Mouse (Mus musculus) hindbrain, embryonic 14.5 days (tissue): ENCODE data around the gene Sfswap. TPM values are rescaled to one million over a fixed set of nuclear protein-coding genes. Genes with fewer than 3 reads are reported as not detected.

ENCODE experiments used
- ATAC-seq: fragments of 200-750 bp; cut with Nextera tagmentation; 2 replicates; pipeline ENCODE4 v1.8.0; 2017; ENCODE audit warnings: moderate number of reproducible peaks, mild to moderate bottlenecking, moderate TSS enrichment, moderate library complexity; ENCODE audit not compliant: low FRiP score
- DNase-seq: peaks from one replicate; pipeline ENCODE4 v3.0.0-alpha.2; 2015; ENCODE audit warnings: low spot score
- H3K27ac ChIP-seq: fragments of 300-500 bp; sonication (generic); 2 replicates; pipeline ENCODE4 v1.5.1; 2014; ENCODE audit warnings: mild to moderate bottlenecking, moderate library complexity
- H3K27me3 ChIP-seq: fragments of 300-500 bp; sonication (generic); 2 replicates; pipeline ENCODE4 v1.6.1; 2014; ENCODE audit warnings: mild to moderate bottlenecking, low read length, mixed read lengths; ENCODE audit not compliant: control insufficient read depth, insufficient read depth
- H3K36me3 ChIP-seq: fragments of 300-500 bp; sonication (generic); replicated peaks from 2 replicates; pipeline ENCODE4 v1.6.1; 2014; ENCODE audit not compliant: control insufficient read depth, insufficient read depth
- H3K4me1 ChIP-seq: fragments of 300-500 bp; sonication (generic); replicated peaks from 2 replicates; pipeline ENCODE4 v1.6.1; 2014; ENCODE audit warnings: antibody characterized with exemption, low read length, mixed read lengths; ENCODE audit not compliant: control insufficient read depth, insufficient read depth
- H3K4me2 ChIP-seq: fragments of 300-500 bp; sonication (generic); replicated peaks from 2 replicates; pipeline ENCODE4 v1.6.1; 2014; ENCODE audit warnings: mild to moderate bottlenecking, moderate library complexity
- H3K4me3 ChIP-seq: fragments of 300-500 bp; sonication (generic); replicated peaks from 2 replicates; pipeline ENCODE4 v1.5.1; 2014; ENCODE audit warnings: mild to moderate bottlenecking, low read length
- H3K9ac ChIP-seq: fragments of 300-500 bp; sonication (generic); 2 replicates; pipeline ENCODE4 v1.6.1; 2014
- H3K9me3 ChIP-seq: fragments of 300-500 bp; sonication (generic); 2 replicates; pipeline ENCODE4 v1.6.1; 2016; ENCODE audit warnings: low read length; ENCODE audit not compliant: control insufficient read depth
- WGBS: fragments of 180-500 bp; shearing (Covaris S2); extraction: QIAGEN DNeasy Blood & Tissue Kit; methylation state at CpG from one replicate; pipeline ENCODE4 v1.1.7; 2014; 5-methylcytosine and 5-hydroxymethylcytosine counted together
- polyA plus RNA-seq: library from polyadenylated mRNA; unstranded; fragments of >200 nt; fragmentation: Nextera tagmentation; extraction: Ambion mirVana; gene quantifications from 2 replicates; pipeline ENCODE4 v1.2.1, GENCODE M21; 2014

Gene Sfswap
- polyA plus RNA-seq, 1 experiment from 2014 or later: 58.3 TPM

DNA sequence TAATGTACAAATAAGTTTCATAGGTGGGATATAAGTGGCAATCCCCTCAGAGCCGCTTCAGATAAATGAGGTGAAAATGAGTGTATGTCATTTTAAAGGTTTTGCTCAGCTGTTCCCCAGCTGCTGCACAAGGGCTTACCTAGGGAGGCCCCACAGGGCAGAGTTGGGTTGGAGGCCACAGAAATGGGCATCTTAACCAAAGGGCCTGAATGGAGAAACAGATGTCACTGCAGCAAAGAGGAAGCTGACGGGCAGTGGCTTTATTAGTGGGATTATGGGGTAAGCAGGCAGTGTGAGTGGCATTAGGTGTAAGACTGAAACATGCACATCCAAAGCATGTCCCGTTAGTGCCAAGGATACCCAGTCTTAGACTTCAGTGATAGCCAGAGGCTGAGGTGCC lies 20.9 kb downstream of the Sfswap start:
- H3K36me3 ChIP-seq: peaks cover 83% of the 10 kb centered on the region
- H3K9ac ChIP-seq: no peak overlapping the region
- H3K4me3 ChIP-seq: no peak overlapping the region
- ATAC-seq (no peak), DNase-seq (no peak)
- no peaks in the 10 kb centered on the region for H3K27me3 ChIP-seq
- no peaks in the 10 kb centered on the region for H3K9me3 ChIP-seq
- no peak overlapping the region for H3K27ac ChIP-seq
- H3K4me1 ChIP-seq: no peaks in the 10 kb centered on the region
- no peak overlapping the region for H3K4me2 ChIP-seq
- 91% methylated on average over 3 of the region's 3 CpGs for WGBS

DNA sequence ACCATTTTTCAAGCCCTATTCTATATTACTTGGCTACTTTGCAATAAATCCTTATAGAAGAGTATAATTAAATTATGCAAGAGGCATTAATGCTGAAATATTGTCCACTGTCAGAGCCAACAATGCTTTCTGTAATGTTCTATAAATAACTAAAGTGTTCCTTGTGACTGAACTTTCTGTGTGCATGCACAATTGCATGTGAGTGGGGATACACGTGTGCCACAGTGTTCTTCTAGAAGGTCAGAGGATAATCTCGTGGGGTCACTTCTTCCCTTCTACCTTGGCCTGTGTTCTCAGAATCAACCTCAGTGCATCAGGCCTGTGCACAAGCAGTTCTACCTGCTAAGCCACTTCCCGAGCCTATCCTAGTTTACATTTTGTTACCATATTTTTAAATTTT lies 22.1 kb downstream of the Sfswap start:
- no peaks in the 10 kb centered on the region for H3K9me3 ChIP-seq

DNA sequence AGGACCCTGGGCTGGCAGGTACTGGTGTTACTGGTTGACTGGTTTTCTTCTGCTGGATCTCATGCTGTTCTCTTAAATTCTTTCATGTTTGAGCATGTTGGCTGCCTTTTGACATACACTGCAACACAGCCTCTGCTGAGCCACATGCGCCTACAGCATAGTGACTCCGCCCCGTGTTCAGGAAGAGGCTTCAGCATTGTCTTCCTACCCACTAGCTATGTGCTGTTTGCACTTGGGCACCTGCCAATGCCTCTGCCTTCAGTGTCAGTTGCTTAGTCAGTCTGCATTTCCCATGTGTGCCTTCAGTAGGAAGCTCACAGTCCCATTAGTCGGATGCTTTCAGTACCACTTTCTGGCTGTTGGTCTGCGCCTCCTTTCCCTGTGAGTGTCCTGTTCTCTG lies 23.7 kb downstream of the Sfswap start:
- H3K36me3 ChIP-seq: peaks cover 78% of the 10 kb centered on the region
- H3K9ac ChIP-seq: no peak overlapping the region
- H3K4me3 ChIP-seq: no peak overlapping the region
- no peak overlapping the region for H3K4me2 ChIP-seq
- H3K4me1 ChIP-seq: no peaks in the 10 kb centered on the region
- DNase-seq: no peak
- no peak for ATAC-seq
- H3K27ac ChIP-seq: no peak overlapping the region
- 94% methylated on average over 5 of the region's 5 CpGs for WGBS
- H3K27me3 ChIP-seq: no peaks in the 10 kb centered on the region
- no peaks in the 10 kb centered on the region for H3K9me3 ChIP-seq

More for the DNA sequence above, 22.1 kb downstream of the Sfswap start:
- ATAC-seq (no peak), DNase-seq (no peak)
- Histone ChIP-seq H3K36me3 (peaks cover 81% of the 10 kb centered on the region), H3K27me3 (no peaks in the 10 kb centered on the region), H3K4me3 (no peak overlapping the region), H3K4me2 (no peak overlapping the region), H3K9ac (no peak overlapping the region), H3K4me1 (no peaks in the 10 kb centered on the region), H3K27ac (no peak overlapping the region)
- 89% methylated on average over 3 of the region's 3 CpGs for WGBS

DNA sequence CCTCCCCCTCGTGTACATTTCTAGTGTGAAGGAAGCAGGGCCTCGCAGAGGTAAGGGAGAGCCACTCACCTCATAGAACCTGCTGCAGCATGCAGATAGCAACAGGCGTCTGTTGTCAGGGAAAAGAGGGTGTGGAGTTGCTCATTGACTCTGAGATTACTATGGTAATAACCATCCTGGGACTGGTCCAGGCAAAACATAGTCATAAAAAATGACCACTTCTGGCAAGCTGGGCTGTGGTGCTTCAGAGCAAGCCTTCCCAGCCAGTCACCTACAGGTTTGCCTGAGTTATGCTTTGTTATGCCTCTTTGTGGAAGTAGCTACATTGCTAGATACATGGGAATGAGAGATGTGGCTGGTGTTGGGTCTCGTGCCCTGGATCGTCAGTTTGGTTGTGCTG lies 26.1 kb downstream of the Sfswap start:
- ATAC-seq (no peak), DNase-seq (no peak)
- H3K27me3 ChIP-seq: no peaks in the 10 kb centered on the region
- no peaks in the 10 kb centered on the region for H3K9me3 ChIP-seq
- no peak overlapping the region for H3K4me3 ChIP-seq
- H3K4me2 ChIP-seq: no peak overlapping the region
- no peak overlapping the region for H3K9ac ChIP-seq
- 93% methylated on average over 5 of the region's 5 CpGs for WGBS
- no peaks in the 10 kb centered on the region for H3K4me1 ChIP-seq
- H3K36me3 ChIP-seq: peaks cover 78% of the 10 kb centered on the region
- no peak overlapping the region for H3K27ac ChIP-seq

DNA sequence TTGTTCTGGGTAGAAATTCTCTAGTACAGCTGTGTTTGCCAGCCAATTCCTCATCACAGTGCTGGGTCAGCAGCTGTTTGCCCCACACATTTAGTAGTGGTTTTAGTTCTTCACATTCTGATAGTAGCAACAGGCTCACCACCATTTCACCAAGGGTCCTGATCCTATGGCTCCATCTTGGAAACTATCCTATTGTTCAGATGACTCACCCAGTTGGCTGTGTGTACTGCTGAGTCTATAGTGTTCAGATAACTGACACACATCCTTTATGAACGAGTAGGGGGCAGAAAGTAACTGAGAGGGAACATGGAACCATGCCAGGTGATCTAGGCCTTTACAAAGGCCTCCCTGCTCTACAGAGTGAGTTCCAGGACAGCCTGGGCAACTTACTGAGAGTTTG lies 28.6 kb downstream of the Sfswap start:
- ATAC-seq (no peak), DNase-seq (no peak)
- no peak overlapping the region for H3K4me2 ChIP-seq
- H3K27ac ChIP-seq: no peak overlapping the region
- peaks cover 67% of the 10 kb centered on the region for H3K36me3 ChIP-seq
- no peaks in the 10 kb centered on the region for H3K9me3 ChIP-seq
- no peak overlapping the region for H3K9ac ChIP-seq
- no peak overlapping the region for H3K4me3 ChIP-seq
- 79% methylated on average over 1 of the region's 1 CpGs for WGBS
- no peaks in the 10 kb centered on the region for H3K27me3 ChIP-seq
- no peaks in the 10 kb centered on the region for H3K4me1 ChIP-seq

DNA sequence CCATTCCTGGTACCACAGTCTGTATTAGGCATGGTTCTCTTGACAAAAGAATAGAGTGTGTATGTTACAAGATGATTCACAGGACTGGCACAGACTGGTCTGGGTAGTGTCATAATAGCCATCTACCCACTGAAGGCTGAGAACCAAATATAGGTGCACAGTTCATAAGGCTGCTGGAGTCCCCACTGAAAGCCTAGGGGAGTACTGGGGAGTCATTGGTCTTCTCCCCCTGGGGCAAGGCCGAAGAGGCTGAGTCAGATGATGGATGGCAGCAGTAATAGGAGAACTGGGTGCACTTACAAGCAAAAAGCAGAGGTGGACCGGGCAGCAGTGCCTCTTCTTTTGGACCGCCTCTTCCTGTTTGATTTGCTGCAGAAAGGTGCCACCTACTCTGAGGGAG lies 32.7 kb downstream of the Sfswap start:
- no peak overlapping the region for H3K27ac ChIP-seq

DNA sequence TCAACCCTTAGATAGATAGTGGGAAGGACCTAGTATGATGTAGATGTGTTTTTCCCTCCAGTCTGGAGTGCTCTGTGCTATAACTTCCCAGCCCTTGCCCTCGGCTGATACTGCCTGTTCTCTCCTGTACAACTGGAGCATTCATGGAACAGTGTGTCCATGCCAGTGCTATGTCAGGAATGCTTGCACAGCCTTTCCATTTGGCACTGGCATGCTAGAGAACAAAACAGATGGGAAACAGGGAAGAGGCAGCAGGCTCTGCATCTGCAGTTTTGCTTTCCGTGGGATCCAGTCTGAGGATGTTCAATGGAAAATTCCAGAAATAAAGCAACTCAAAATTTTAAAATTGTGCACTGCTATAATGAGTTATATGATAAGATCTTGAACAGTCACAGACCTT lies 33.5 kb downstream of the Sfswap start:
- Histone ChIP-seq H3K36me3 (peaks cover 31% of the 10 kb centered on the region), H3K4me2 (no peak overlapping the region), H3K4me1 (no peaks in the 10 kb centered on the region), H3K4me3 (no peak overlapping the region), H3K9ac (no peak overlapping the region), H3K9me3 (no peaks in the 10 kb centered on the region), H3K27ac (no peak overlapping the region), H3K27me3 (no peaks in the 10 kb centered on the region)
- DNase-seq (no peak), ATAC-seq (no peak)
- 91% methylated on average over 2 of the region's 2 CpGs for WGBS

More for the DNA sequence above, 32.7 kb downstream of the Sfswap start:
- H3K36me3 ChIP-seq: peaks cover 35% of the 10 kb centered on the region
- no peaks in the 10 kb centered on the region for H3K4me1 ChIP-seq
- 96% methylated on average over 3 of the region's 3 CpGs for WGBS
- no peak overlapping the region for H3K4me2 ChIP-seq
- no peak overlapping the region for H3K4me3 ChIP-seq
- no peak overlapping the region for H3K9ac ChIP-seq
- no peak for DNase-seq
- no peaks in the 10 kb centered on the region for H3K27me3 ChIP-seq
- no peaks in the 10 kb centered on the region for H3K9me3 ChIP-seq
- no peak for ATAC-seq

DNA sequence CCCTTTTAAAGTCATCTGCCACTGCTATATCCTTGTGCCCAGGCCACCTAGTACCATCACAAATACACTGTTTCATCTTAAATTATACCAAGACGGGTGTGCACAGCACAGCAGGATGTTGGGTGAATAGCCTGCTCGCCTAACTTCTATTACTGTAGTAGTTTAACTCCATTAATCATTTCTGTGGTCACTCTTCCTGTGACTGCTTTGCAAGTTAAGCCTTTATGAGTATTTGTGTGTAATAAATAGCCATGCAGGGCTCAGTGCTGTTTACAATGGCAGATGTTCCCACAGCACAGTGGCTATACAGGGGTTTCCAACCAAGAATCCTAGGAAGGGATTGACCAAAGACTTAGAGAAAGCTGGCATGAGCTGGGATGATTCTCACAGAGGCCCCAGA lies 34.0 kb downstream of the Sfswap start:
- 81% methylated on average over 2 of the region's 2 CpGs for WGBS
- Histone ChIP-seq H3K4me2 (no peak overlapping the region), H3K4me1 (no peaks in the 10 kb centered on the region), H3K27ac (no peak overlapping the region), H3K9ac (no peak overlapping the region), H3K36me3 (peaks cover 32% of the 10 kb centered on the region), H3K9me3 (no peaks in the 10 kb centered on the region), H3K27me3 (no peaks in the 10 kb centered on the region), H3K4me3 (no peak overlapping the region)
- ATAC-seq (no peak), DNase-seq (no peak)

DNA sequence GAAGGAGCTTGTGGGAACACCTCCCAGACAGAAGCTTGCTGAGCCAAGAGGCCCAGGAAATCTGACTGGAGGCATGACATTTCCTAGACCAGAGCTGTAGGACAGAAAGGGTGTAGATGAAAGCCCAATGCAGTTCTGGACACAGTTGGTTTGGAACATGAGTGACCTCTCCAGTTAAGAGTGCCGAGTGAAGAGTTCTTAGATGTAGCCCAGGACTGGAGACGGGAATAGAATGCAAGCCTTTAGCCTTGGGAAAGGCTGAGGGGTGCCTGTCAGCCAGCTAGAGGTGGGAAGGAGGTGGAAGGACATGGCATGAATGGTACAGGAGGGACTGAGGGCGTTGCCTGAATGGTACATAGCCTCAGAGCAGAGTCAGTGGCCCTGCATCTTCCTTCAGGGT lies 34.4 kb downstream of the Sfswap start:
- H3K4me3 ChIP-seq: no peak overlapping the region
- 97% methylated on average over 3 of the region's 3 CpGs for WGBS
- no peaks in the 10 kb centered on the region for H3K4me1 ChIP-seq
- peaks cover 32% of the 10 kb centered on the region for H3K36me3 ChIP-seq
- ATAC-seq: no peak
- no peaks in the 10 kb centered on the region for H3K9me3 ChIP-seq
- no peaks in the 10 kb centered on the region for H3K27me3 ChIP-seq
- H3K27ac ChIP-seq: no peak overlapping the region
- no peak for DNase-seq
- no peak overlapping the region for H3K4me2 ChIP-seq
- H3K9ac ChIP-seq: no peak overlapping the region

DNA sequence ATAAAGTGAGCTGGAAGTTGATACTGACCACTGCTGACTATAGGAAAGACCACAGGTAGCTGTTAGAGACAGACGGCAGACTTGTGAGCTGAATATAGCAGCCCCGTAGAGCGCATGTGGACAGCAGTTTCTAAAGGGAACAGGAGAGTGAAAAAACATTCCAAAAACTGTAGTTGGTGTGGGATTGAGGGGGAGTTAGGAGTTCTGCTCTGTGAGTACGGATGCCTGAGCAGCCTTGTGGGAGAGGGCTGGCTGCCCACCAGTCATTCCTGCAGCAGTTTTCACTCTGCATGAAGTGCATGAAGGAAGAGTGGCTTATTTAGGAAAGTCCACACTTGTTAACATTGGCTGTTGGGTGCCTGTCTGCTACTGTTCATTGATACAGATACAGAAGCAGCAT lies 37.8 kb downstream of the Sfswap start:
- DNase-seq (no peak), ATAC-seq (no peak)
- Histone ChIP-seq H3K36me3 (peaks cover 48% of the 10 kb centered on the region), H3K4me1 (no peaks in the 10 kb centered on the region), H3K9ac (no peak overlapping the region), H3K27ac (no peak overlapping the region), H3K4me3 (no peak overlapping the region), H3K9me3 (no peaks in the 10 kb centered on the region), H3K4me2 (no peak overlapping the region), H3K27me3 (no peaks in the 10 kb centered on the region)
- 95% methylated on average over 4 of the region's 4 CpGs for WGBS
